Mouse (Mus musculus) erythroblast, embryonic 14.5 days (primary cell): ENCODE data around the gene Tesk2. TPM values are rescaled to one million over a fixed set of nuclear protein-coding genes. Genes with fewer than 3 reads are reported as not detected.

Experiments used
- H3K27me3 ChIP-seq: 2 replicates; pipeline ENCODE4 v1.6.1; 2012; ENCODE audit warnings: inconsistent platforms; ENCODE audit not compliant: control insufficient read depth
- H3K36me3 ChIP-seq: 2 replicates; pipeline ENCODE4 v1.6.1; 2012; ENCODE audit warnings: mild to moderate bottlenecking, inconsistent platforms; ENCODE audit not compliant: control insufficient read depth
- H3K4me1 ChIP-seq: 2 replicates; pipeline ENCODE4 v1.6.1; 2012; ENCODE audit warnings: inconsistent platforms; ENCODE audit not compliant: control insufficient read depth
- H3K4me3 ChIP-seq: replicated peaks from 2 replicates; pipeline ENCODE3; 2012; ENCODE audit warnings: moderate library complexity, mild to moderate bottlenecking, inconsistent platforms
- H3K9me3 ChIP-seq: 2 replicates; pipeline ENCODE4 v1.6.1; 2012; ENCODE audit warnings: low read length, inconsistent platforms, mixed read lengths; ENCODE audit not compliant: control insufficient read depth
- GATA1 ChIP-seq: IDR thresholded peaks from 2 replicates; pipeline ENCODE4 v1.6.1; 2012; ENCODE audit warnings: low read length, inconsistent platforms, mixed read lengths
- TAL1 ChIP-seq: IDR thresholded peaks from 3 replicates; pipeline ENCODE4 v1.6.1; 2012; ENCODE audit warnings: low read length, inconsistent platforms, mixed read lengths
- polyA plus RNA-seq: library from polyadenylated mRNA; stranded (reverse); fragments of >175 nt; gene quantifications from 2 replicates; pipeline ENCODE4 v1.2.3, GENCODE M21; 2012

The Tesk2 gene
- polyA plus RNA-seq, 1 experiment: 0.01 TPM

DNA sequence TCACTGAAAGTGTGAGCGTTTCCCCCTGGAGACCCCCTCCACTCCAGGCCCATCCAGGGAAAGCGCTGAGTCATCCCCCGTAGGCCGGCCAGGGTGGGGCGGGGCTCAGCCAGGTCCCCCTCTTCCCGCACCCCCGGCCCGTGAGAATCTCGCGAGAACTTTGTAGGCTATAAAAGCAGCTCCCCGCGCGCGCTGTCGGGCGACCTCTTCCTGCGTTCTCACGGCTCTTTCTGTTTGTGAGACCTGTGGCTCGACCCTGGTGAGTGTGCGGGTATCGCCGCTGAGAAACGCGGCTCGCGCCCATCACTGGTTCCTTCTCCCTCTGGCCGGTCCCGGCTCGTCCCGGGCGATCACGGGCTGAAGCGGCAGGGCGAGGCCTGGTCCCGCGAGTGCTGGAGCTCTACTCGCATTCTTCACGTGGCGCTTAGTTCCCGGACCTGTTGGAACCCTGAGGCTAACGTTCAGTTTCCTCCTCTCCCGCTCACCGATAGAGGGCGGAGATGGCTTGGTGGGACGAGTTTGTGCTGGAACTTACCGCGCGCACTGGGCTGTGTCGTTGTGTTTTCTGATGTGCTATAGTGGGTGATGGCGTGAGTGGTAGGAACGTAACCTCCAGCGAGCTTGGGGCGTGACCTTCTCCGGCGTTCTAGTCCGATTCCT lies 35.2 kb upstream of the Tesk2 start, which contains the start of gene Prdx1:
Gene Prdx1 (plus strand): TSS at position 143 of the 660 bp plus-strand sequence.
- TF ChIP-seq TAL1: no peak
- TF ChIP-seq GATA1: no peak
- H3K27me3 ChIP-seq: peaks cover 5% of the 10 kb centered on the region
- H3K9me3 ChIP-seq: no peaks in the 10 kb centered on the region
- peaks cover 26% of the 10 kb centered on the region for H3K36me3 ChIP-seq
- peak within 1 kb of the TSS; percentile 83 for H3K4me3 ChIP-seq
- H3K4me1 ChIP-seq: peaks cover 48% of the 10 kb centered on the region

DNA sequence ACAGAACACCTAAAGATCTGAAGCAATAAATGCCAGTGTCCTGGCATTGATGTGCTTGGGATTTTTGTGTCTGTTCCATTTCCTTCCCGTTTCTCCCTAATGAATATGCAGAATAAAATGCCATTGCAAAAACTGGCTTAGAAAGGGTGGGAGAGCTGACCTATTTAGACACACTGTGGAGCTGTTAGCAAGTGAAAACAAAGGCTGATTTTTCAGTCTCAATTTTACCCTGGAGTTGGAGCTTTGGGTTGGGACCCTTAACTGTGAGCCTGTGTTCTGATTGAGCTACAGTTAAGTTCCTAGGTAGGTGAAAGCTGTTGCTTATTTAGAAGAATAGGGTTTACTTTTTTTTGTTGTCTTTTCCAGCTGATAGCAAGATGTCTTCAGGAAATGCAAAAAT lies 33.7 kb upstream of the Tesk2 start:
- Histone ChIP-seq H3K9me3 (no peaks in the 10 kb centered on the region), H3K27me3 (peaks cover 5% of the 10 kb centered on the region), H3K4me3 (peak overlapping the region; percentile 83), H3K36me3 (peaks cover 38% of the 10 kb centered on the region), H3K4me1 (peaks cover 48% of the 10 kb centered on the region)
- no peak for TF ChIP-seq GATA1
- TF ChIP-seq TAL1: no peak

DNA sequence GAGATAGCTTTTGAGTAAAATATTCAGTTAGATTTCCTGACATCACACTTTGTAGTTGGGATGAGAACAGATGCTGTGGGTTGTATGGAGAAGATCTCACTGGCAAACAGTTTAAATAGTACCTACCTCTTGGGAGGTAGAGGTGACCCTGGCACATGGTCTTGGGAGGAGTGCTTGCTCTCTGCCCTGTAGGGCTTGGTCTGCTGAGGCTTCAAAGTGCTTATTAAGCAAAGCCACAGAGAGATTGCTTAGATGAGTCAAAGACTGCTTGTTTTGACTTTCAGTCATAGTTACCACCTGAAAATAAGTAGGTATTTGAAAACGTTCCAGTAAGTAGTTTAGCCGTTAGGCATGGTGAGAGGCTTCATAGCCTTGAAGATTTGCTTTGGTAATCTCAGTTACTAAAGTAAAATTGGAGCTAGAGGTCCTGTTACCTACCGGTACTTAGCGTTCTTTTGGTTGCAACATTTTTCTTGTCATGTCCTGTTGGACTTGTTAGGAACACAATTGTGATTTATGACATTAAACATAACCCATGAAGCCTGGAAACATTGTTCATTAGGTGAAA lies 31.4 kb upstream of the Tesk2 start:
- H3K4me1 ChIP-seq: peaks cover 32% of the 10 kb centered on the region
- no peaks in the 10 kb centered on the region for H3K9me3 ChIP-seq
- H3K4me3 ChIP-seq: no peak overlapping the region
- H3K36me3 ChIP-seq: peaks cover 58% of the 10 kb centered on the region
- H3K27me3 ChIP-seq: peaks cover 5% of the 10 kb centered on the region
- TF ChIP-seq GATA1: no peak
- no peak for TF ChIP-seq TAL1

DNA sequence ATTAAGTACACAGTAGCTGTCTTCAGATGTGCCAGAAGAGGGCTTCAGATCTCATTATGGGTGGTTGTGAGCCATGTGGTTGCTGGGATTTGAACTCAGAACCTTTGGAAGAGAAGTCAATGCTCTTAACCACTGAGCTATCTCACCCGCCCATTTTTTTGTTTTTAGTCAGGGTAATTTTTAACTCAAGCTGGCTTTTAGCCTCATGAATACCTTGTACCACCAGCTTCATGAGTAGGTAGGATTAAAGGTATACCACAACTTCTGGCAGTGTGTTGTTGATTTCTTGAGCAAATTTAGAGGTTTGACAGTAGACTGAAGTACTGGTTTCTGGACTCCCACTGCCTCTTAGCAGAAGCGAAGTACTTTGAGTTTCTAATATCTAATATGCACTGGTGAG lies 28.6 kb upstream of the Tesk2 start:
- no peaks in the 10 kb centered on the region for H3K27me3 ChIP-seq
- H3K4me1 ChIP-seq: peaks cover 6% of the 10 kb centered on the region
- TF ChIP-seq TAL1: no peak
- TF ChIP-seq GATA1: no peak
- H3K36me3 ChIP-seq: peaks cover 75% of the 10 kb centered on the region
- H3K4me3 ChIP-seq: no peak overlapping the region
- H3K9me3 ChIP-seq: no peaks in the 10 kb centered on the region

DNA sequence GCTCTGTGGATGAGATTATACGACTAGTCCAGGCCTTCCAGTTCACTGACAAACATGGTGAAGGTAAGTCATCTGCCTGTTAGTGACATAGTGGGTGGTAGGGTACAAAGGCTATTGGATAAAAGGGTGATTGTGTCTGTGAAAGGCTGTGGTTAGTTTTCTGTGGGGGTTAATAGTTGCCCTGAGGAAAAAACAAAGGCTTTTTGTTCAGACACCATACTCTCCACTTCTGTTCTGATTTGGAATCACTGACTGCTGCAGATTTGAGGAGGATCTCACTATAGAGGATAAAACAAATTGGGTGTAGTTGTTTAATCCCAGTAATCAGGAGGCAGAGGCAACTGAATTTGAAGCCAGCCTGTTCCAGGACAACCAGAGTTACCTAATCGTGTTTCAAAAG lies 27.0 kb upstream of the Tesk2 start:
- Histone ChIP-seq H3K27me3 (no peaks in the 10 kb centered on the region), H3K36me3 (peaks cover 81% of the 10 kb centered on the region), H3K4me3 (no peak overlapping the region), H3K9me3 (no peaks in the 10 kb centered on the region), H3K4me1 (0 out of 2 replicates have a peak, but pooled peaks cover 2% of the 10 kb centered on the region)
- no peak for TF ChIP-seq TAL1
- TF ChIP-seq GATA1: no peak

DNA sequence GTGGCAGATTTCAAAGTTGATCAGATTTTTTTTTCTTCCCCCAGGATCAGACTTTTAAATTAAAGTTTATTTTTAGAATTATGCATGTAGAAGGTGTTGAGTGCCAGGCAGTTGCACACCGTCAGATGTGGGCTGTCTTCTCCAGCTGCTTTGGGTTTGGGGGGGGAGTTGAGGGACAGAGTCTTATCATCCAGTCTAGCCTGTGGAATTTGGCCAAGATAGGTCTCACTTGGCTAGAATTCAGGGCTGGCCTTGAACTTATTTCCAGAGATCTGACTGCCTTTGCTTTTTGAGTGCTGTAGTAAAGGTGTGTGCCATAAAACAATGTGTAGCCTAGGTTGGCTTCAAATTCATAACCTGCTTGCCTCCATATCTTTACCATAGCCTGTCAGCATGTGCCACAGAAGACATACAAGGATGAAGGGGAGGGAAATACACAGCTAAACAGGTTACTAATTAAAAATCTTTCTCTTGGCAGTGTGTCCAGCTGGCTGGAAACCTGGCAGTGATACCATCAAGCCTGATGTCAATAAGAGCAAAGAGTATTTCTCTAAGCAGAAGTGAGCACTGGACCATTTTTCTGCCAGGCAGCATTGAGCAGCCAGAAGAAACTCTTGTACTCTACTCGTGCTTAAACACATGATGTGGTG lies 21.9 kb upstream of the Tesk2 start:
- no peaks in the 10 kb centered on the region for H3K4me1 ChIP-seq
- TF ChIP-seq GATA1 (no peak), TAL1 (no peak)
- no peaks in the 10 kb centered on the region for H3K27me3 ChIP-seq
- peaks cover 65% of the 10 kb centered on the region for H3K36me3 ChIP-seq
- no peaks in the 10 kb centered on the region for H3K9me3 ChIP-seq
- H3K4me3 ChIP-seq: no peak overlapping the region

DNA sequence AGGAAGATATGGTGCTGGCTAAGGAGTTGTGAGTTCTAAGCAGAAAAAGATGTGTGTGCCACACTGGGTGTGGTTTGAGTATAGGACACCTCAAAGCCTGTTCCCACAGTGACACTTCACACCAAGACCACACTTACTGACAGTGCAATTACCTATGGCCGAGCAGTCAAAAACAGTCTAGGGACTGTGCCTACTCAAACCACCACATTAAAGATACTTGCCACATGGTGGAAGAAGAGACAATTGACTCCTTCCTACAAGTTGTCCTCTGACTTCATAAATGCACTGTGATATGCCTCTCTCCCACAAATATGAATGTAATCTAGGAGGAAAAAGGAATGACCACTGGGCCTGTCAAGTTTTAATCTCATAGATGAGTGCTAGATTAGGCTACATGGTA lies 19.8 kb upstream of the Tesk2 start:
- no peak overlapping the region for H3K4me3 ChIP-seq
- H3K9me3 ChIP-seq: no peaks in the 10 kb centered on the region
- no peak for TF ChIP-seq GATA1
- no peak for TF ChIP-seq TAL1
- peaks cover 50% of the 10 kb centered on the region for H3K36me3 ChIP-seq
- H3K4me1 ChIP-seq: 0 out of 2 replicates have a peak, but pooled peaks cover 1% of the 10 kb centered on the region
- no peaks in the 10 kb centered on the region for H3K27me3 ChIP-seq

DNA sequence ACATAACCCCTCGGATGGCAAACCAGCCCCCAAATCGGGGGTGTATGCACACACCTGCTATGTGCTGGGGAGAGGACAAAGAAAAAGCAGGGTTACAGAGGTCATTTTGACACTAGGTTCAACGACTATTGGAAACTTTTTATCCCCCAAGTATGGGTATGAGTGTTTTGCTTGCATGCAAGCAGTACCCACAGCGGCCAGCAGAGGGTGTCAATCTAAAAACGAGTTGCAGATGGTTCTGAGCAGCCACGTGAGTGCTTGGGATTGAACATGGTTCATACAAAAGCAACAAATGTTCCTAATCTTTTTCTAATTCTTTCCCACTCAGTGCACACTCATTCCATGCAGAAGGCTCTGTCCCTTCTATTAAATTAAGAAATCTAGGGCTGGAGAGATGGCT lies 16.9 kb upstream of the Tesk2 start:
- Histone ChIP-seq H3K4me1 (peaks cover 20% of the 10 kb centered on the region), H3K9me3 (no peaks in the 10 kb centered on the region), H3K4me3 (no peak overlapping the region), H3K27me3 (no peaks in the 10 kb centered on the region), H3K36me3 (peaks cover 31% of the 10 kb centered on the region)
- TF ChIP-seq TAL1 (no peak), GATA1 (no peak)

DNA sequence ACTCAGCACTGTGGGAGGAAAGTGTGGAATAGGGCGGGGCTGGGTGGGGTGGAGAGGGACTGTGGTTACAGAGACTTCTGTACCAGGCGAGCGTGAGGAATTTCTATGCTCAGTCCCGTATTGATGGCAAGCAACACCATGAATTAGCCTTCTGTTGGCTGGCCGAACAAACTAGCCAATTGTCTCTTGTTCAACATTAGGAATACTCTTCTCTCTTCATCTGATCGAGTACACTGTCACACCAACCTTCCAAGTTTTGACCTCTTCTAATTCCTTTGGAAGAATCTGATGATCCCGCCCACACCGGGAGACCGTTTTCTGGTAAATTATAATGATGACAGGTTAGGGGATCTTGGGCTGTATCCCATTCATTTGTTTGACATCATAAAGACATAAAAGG lies 13.1 kb upstream of the Tesk2 start:
- H3K9me3 ChIP-seq: no peaks in the 10 kb centered on the region
- peaks cover 15% of the 10 kb centered on the region for H3K36me3 ChIP-seq
- TF ChIP-seq TAL1 (no peak), GATA1 (no peak)
- no peaks in the 10 kb centered on the region for H3K27me3 ChIP-seq
- peaks cover 34% of the 10 kb centered on the region for H3K4me1 ChIP-seq
- peak overlapping the region; percentile 83 for H3K4me3 ChIP-seq
